Mouse (Mus musculus) lung, adult 18-20 months (tissue): ENCODE results near the gene Vipr2.

ENCODE experiments used
- DNase-seq, 2 experiments: peaks; one replicate each; pipeline ENCODE4 v3.0.0; 2022; ENCODE audit warnings: mixed read lengths in 2 of 2

Gene Vipr2

DNA sequence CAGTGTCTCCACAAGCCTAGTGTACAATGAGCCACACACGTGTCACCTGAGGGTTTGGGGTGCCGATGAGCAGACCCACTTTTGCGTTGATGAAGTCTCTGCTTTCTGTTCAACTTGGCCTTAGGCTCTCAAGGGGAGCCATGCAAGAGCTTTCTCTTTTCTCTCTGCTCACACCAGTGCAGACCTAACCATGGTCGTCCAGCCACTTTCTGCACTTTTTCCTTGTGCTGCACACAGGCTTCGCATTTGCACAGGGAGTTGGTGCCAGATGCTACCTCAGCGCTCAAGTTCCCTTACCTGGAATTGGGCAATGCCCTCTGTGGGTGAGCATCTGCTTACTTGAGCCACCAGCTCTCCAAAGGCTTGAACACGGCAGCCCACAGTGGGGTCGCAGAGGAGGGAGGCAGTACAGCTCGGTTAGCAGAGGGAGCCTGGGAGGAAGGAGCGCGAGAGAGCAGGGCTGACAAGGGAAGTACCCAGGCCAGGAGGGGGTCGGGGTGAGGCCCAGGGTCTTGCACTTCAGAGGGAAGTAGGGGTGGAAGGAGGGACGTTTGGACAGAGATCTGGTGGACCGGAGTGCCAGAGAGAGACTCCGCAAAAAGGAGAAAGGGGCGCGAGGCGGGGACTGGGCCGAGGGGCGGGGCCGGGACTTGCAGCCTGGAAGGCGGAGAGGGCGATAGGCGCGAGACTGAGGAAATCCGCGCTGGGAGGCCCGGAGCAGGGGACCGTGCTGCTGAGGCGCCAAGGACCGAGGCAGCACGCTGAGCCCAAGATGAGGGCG, at the start of gene Vipr2:
Gene Vipr2 (plus strand): TSS at position 653 of the 781 bp plus-strand sequence.
- peak; percentile 35 to 57 for DNase-seq

DNA sequence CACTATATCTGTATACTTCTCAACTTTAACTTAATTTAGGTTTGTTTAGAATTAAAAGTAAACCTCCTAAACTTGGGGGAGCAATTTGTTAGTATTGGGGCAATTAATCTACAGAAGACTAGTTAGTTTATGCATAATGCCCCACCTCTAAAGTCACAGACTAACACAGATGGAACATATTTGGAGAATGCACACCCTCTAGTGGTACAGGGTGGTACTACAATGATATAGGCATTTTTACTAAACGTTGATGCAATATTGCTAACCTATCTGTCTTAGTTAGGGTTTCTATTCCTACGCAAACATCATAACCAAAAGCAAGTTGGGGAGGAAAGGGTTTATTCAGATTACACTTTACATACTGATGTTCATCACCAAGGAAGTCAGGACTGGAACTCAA, 49.4 kb upstream of the Vipr2 start:
- no peak for DNase-seq

GRCm38 (mm10) chr12:116035346-116035745, 42.2 kb upstream of the Vipr2 start:
- no peak for DNase-seq

DNA sequence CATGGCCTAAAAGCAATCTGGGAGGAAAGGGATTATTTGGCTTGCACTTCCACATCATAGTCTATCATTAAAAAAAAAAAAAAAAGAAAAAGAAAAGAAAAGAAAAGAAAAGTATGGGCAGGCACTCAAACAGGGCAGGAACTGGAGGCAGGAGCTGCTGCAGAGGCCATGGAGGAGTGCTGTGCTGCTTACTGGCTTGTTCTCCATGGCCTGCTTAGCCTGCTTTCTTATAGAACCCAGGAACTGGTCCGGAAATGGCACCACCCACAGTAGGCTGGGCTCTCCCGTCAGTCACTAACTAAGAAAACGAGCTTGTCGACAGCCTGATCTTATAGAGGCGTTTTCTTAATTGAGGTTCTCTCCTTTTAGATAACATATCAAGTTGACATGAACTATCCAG, 32.7 kb upstream of the Vipr2 start:
- no peak for DNase-seq

DNA sequence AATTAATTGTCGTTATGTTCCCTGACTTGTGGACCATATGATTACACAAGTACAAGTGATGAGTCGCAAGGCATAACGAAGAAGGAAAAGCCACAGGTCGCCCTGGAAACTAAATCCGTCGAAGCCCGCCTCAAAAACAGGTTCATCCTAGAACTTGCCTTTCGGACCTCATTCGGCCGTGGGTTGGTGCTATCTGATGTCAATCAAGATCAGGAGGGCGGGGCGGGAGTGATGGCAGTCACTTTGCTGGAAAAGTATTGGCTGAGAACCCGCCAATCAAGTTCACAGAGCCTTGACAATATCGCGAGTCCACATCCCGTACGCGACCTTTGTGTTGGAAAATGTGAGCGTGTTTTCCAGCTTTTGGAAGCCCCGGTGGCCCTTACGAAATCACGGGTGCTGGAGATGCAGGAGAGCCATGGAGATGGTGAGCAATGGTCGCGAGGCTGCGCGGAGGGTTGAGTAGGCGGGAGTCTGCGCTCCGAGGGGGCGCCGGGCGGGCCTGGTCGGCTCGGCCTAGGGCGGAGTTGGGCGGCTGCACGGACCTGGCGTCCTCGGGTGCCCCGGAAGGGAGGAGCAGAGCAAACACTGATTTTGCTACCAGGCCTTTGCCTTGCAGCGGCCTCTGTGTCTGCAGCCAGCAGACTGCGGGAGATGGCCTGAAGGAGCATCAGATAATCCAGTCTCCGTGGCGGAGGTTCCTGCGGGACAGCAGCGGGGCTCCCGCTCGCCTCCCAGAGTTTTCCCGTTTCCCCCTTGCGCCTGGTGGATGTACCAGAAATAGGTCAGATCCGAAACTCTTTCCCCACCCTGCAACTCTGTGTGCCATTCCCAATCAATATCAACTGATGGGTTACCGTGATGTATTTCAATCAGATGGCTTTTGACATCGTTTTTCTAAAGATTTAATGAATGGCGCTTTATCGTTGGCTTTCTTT, 29.8 kb upstream of the Vipr2 start, which contains the start of gene Zfp386:
Gene Zfp386 (plus strand): TSS at position 285 of the 938 bp plus-strand sequence.
- peak; percentile 99 for DNase-seq

- DNase-seq = no peak
Measured at GRCm38 (mm10) chr12:116048766-116049165, 28.8 kb upstream of the Vipr2 start.

DNA sequence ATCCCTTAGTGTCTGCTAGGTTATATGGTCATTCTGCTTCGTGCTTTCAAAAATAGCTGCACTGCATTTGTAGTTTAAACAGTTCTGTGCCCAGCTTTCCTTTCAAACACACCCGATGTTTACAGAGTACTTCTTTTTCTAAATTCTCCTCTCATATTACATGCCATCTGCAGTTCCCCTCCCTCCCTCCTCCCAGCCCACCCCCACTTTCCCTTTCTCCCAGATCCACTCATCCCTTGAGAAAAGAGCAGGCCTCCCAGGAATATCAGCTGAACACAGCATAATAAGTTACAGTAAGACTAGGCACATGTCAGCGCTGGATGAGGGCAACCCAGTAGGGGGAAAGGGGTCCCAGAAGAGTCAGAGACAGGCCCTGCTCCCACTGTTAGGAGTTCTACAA, 28.3 kb upstream of the Vipr2 start:
- no peak for DNase-seq

DNA sequence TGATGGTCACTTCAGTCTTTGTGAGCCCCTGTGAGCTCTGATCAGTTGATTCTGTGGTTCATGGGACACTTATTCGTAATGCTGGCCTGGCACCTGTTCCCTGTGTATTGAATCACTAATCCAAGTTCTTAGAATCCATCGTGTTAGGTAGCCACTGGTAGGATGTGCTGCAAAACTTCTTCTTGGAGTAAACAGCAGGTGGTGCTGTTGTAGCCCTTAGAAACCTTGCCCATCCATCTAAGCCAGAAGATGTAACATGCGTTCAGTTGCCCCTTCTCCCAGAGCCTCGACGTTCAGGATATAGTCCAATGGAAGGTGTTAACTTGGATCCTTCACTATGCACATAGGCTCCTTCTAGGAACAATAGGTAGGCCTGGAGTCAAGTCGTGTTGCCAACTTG, 27.8 kb upstream of the Vipr2 start:
- no peak for DNase-seq

GRCm38 (mm10) chr12:116054342-116054741, 23.2 kb upstream of the Vipr2 start:
- no peak for DNase-seq

DNA sequence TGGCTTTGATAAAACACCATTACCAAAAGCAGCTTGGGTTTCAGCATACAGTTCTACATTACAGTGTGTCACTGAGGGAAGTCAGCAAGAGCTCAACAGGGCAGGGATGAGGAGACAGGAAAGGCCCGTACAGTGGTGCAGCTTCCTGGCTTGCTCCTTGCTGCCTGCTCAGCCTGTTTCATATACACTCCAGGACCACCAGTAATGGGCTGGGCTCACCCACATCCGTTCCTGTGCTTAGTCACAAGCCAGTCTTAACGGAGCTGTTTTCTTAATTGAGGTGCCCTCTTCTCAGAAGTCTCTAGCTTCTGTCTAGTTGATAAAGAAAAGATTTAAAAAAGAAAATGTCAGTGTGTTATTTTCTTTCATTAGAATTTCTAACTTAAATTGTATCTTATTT, 21.4 kb upstream of the Vipr2 start:
- no peak for DNase-seq

DNA sequence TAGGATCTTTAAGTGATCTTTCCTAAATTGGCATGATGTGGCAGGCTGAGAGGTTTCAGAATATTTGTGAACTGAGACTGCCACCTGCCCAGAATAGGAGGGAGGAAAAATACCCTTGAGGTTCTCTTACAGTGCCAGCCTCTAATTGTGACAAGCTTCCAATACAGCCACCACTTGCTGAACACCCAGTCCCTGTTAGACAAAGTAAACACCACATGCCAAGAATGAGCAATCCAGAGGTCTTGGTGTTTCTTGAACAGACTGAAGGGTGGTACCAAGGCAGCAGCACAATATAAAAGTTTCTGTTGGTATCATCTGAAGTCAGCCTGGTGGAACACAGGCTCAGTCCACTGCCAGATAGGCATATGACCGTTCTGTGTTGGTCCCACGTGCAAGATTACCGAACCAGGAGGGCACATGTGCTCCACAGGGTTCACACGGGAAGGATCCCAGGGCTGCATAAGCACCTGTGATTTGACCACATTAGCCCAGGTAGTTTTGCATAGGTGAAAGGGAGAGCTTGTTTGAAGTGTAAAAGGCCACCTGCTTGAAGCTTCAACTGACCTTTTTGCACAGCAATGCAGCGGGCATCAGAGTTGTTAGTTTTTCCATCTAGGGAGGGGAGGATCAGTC, 15.8 kb upstream of the Vipr2 start:
- DNase-seq = no peak

DNA sequence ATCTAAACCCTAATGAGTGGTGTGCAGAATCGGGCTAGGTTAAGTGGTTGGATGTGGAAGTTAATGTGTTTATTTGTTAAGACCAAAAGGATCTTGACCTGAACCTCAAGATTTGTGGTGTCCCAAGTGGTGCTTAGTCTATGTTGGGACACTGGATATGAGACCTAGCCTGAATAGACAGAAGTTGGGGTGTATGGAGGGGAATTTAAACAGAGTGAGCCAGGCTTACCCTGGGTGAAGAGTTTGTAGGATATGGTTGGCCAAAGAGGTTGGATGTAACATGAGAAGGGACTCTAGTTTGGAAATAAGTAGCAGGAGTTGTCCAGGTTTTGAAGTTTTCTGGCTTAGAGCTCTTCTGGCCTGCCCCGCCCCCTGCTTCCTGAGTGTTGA, 15.3 kb upstream of the Vipr2 start:
- no peak for DNase-seq

DNA sequence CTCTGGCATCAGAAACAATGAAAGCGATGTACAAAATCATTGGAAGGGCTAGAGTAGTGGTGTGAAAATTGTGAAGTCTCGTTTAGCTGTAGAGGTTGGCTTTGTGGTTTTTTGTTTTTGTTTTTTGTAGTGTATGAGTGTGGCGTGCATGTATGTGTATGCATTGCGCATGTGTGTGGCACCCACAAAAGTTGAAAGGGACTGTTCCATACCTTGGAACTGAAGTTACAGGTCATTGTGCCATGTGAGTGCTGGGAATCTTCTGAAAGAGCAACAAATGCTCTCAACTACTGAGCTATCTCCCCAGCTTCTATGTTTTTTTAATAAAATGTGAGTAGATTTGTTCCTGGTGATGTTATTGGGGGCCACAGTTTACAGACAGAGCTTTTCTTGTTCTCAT, 14.5 kb upstream of the Vipr2 start:
- no peak for DNase-seq

DNA sequence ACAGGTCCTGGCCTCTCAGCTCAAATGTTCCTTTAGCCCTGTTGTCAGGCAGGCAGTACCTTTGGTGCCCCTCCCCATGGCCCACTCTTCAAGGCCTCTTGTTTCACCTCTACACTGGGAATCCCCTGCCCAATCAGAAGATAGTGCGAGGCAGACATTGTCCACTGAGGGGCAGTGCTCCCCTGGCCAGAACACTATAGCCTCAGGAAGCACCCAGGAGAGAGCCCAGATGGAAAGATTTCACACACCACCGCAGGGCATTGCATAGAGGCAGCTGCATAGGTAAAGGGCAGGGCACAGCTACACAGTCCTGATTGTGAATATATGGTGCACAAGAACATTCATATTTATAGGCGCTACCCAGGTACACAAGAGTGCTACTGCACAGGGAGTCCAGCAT, 6.5 kb upstream of the Vipr2 start:
- DNase-seq = peak in 1 of 2 experiments; percentile 34

DNA sequence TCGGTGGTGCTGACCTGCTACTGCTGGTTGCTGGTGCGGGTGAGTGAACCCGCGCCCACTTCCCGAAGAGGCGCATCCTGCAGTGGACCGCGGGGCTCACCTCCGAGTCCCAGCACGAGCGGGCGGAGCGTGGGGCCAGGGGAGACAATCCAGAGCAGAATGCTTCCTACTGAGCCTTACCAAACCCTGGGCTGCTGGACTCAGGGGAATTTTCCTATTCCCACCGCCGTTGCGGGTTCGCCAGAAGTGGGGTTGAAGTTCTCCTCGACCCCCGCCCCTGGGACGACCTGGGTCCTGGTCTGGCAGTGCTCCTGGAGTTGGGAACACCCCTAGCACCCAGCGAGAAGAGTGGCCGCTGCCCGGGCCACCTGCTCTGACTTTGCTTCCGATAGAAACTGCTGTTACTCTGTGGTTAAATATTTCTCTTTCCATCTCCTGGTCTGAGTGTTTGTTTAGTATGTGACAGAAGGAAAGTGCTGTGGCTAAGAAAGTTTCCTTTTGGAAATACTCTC, 385 bp downstream of the Vipr2 start:
- DNase-seq = no peak

DNA sequence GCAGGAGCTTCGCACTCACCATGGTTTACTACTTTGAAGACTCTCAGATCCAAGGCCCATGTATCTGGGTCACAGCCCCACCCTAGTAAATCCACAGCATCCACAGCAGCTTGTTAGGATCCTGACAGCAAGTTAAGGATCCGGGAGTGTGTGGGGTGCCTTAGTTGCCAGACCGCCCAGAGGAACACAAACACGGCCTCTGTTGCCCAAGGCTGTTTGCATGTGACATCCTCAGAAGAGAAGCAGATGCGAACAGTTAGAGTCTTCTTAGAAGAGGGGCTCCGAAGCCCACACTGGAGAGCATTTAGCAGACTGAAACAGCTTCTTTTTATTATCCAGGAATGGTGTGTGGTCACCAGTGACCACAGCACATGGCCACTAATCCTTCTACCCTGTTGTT, 5.6 kb downstream of the Vipr2 start:
- peak in 1 of 2 experiments; percentile 21 for DNase-seq

- DNase-seq = no peak
Measured at GRCm38 (mm10) chr12:116084294-116084693, 6.8 kb downstream of the Vipr2 start.

DNA sequence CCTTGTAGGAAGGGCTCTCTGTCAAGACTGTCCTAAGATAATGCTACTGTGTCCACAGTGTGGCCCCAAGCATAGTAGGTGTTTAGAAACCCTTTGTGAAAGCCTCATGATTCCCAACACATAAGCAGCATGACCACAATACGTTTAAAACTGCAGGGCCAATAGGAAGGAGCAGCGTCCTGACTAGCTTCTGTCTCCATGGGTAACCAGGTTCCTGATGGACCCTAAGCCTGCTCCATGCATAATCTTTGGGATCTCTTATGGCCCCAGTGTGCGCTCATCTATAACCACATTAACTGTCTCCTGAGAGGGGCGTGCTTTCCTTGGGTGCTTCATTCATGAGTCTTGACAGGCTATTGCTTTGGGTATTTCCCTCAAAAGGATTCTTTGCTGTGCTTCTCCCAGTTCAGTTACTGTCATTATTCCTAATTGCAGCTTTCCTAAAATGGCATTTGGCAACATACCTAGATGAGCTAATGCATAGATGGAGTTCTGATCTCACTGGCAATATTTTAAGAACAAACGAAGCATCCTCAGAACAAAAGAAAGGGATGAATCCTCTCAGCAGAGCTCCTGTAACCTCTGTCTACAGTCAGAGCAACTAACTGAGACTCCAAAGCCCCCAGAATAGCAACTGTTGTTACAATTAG, 9.6 kb downstream of the Vipr2 start:
- DNase-seq = no peak

DNA sequence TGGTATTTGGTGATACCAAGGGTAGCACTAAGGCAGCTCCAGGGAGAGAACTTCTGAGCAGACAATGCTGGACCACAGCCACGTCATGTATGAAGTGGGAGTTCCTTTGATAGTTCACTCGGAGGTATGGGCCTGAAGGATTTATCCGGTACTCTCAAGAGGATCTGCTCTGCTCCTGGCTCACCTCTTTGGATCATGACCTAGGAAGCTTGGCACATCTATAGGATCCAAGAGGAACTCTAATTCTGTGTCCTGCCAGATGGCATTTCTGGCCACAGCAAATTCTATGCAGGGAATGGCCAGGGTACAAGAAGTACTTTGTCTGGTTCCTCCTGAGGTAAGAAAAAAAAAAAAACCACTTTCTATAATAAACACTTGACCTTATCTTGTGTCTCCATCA, 12.3 kb downstream of the Vipr2 start:
- DNase-seq = no peak

DNA sequence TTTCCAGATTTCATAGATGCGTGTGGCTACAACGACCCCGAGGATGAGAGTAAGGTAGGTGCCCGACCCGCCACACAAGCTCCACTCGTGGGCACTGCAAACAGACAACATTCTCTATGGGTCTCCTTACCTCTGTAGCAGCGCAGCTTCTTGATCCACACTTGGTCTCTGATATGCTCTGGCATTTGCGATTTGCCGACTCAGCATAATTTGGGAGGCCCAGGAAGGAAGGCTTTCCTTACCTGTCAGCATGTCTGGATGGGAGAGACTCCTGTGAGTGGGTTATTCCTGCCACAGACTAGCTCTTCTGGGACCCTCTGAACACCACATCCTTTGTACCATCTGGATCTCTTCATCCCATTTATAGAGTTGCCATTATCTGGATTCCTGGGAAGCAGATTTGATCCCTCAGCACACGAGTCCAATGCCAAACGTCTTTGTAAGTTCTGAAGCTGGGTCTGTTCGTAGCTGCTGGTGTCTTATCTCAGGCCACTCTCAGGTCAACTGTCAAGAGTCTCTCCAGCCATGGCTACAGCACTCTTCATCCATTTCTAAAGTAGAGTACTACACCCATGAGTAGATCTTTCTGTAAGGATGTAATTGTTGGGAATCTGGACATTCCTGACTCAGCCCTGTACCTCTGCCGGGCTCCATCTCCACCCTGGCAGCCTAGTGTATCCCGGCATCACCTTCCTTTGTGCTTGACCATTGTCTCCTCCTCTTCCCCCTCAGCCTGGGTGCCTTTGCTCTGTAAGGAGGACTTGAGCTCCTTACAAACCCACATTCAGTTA, 17.4 kb downstream of the Vipr2 start:
- no peak for DNase-seq

GRCm38 (mm10) chr12:116096361-116096904, 18.9 kb downstream of the Vipr2 start:
- peak in 1 of 2 experiments; percentile 22 for DNase-seq
